Comparison of ENCODE assay signal across 24 mouse cellular contexts in genomic region chr2:144074059-144074458, GRCm38 (mm10). TPM values are rescaled to one million over a fixed set of nuclear protein-coding genes. Genes with fewer than 3 reads are reported as not detected.
A peak's percentile ranks its signal among the peaks of the same experiment; 100 is the strongest.
DNase-seq lines count a peak whose midpoint lies in the region; ATAC-seq and TF ChIP-seq lines count a peak whose summit lies in the region.
"Had no signal": no experiment of that assay in that cellular context is flagged by ENCODE, and none has a peak within 500 bp of the region (broad histone marks: within the 10 kb centered on the region; RNA-seq: fewer than 3 reads in every experiment).

No protein-coding gene starts in this region.

- no peak overlapping the region for H3K27ac ChIP-seq in liver, adult 2 months (replicated peaks; ENCODE audit: insufficient read depth, low read depth, low read length)
- no peak overlapping the region for H3K27ac ChIP-seq in liver, postnatal 0 days (ENCODE audit: low read depth)

- 29% methylated on average over 5 of the region's 5 CpGs for WGBS in liver, adult 2 months
- WGBS in liver, postnatal 0 days (ENCODE audit: insufficient replicate concordance): 86% methylated on average over 5 of the region's 5 CpGs

- TF ChIP-seq POLR2A in liver, adult 2 months (IDR thresholded peaks at IDR 0.05; ENCODE audit: extremely low read depth, insufficient read depth, low read length): no peak

- H3K27me3 ChIP-seq in liver, adult 2 months (ENCODE audit: control insufficient read depth, insufficient read depth, low read length): no peaks in the 10 kb centered on the region
- no peaks in the 10 kb centered on the region for H3K27me3 ChIP-seq in liver, postnatal 0 days (ENCODE audit: insufficient read depth, low read length)
- H3K27me3 ChIP-seq: CH12.LX, Patski had no signal

- no peaks in the 10 kb centered on the region for H3K79me2 ChIP-seq in liver, adult 2 months (ENCODE audit: control insufficient read depth, insufficient read depth, low read length)

- H3K9ac ChIP-seq in liver, adult 2 months (ENCODE audit: low read depth, low read length): no peak overlapping the region
- no peak overlapping the region for H3K9ac ChIP-seq in liver, postnatal 0 days (replicated peaks)

- no peaks in the 10 kb centered on the region for H3K36me3 ChIP-seq in liver, adult 2 months (ENCODE audit: control insufficient read depth, insufficient read depth, low read length)
- no peaks in the 10 kb centered on the region for H3K36me3 ChIP-seq in liver, postnatal 0 days (replicated peaks; ENCODE audit: insufficient read depth, low read length)
- H3K36me3 ChIP-seq: G1E had no signal

- no peak for ATAC-seq in liver, postnatal 0 days
- ATAC-seq: activated CD4-positive, CD25-positive, alpha-beta regulatory T cell, adult 4 months; CD4-positive, CD25-positive, alpha-beta regulatory T cell, adult 4 months; Patski had no signal

- no peak overlapping the region for H3K4me3 ChIP-seq in liver, adult 2 months (ENCODE audit: insufficient read depth, low read depth, low read length)
- H3K4me3 ChIP-seq in liver, postnatal 0 days (ENCODE audit: low read depth, low read length): no peak overlapping the region

- H3K4me2 ChIP-seq in liver, postnatal 0 days (ENCODE audit: low read depth, low read length): no peak overlapping the region

- no peak for TF ChIP-seq CTCF in liver, adult 2 months (IDR thresholded peaks at IDR 0.05; ENCODE audit: low read depth, low read length)
- no peak for TF ChIP-seq CTCF in liver, postnatal 0 days (IDR thresholded peaks at IDR 0.05; ENCODE audit: low read depth)

- no peak for TF ChIP-seq EP300 in liver, postnatal 0 days (IDR thresholded peaks at IDR 0.05; ENCODE audit: low read depth)

- H3K4me1 ChIP-seq in liver, adult 2 months (ENCODE audit: control insufficient read depth, insufficient read depth, low read length): peaks cover 9% of the 10 kb centered on the region; the same call in 1 of the 2 replicates
- H3K4me1 ChIP-seq in liver, postnatal 0 days (ENCODE audit: insufficient read depth): 0 out of 2 replicates have a peak, but pooled peaks cover 2% of the 10 kb centered on the region

- no peaks in the 10 kb centered on the region for H3K9me3 ChIP-seq in liver, postnatal 0 days (ENCODE audit: low read length)
- H3K9me3 ChIP-seq: G1E had no signal

- peak; percentile 97 for DNase-seq in liver, adult 2 months (ENCODE audit: extremely low read depth, low read depth, low spot score)
- no peak for DNase-seq in liver, postnatal 0 days
- DNase-seq: adrenal gland, adult 2 months; adrenal gland, adult 8-10 months; adrenal gland, postnatal 10 days; adrenal gland, postnatal 14 days; adrenal gland, postnatal 25 days; adrenal gland, postnatal 36 days; B cell, adult 2 months; cerebellum, adult 11 months; cerebellum, adult 11-12 months; cerebellum, adult 18-20 months; cerebellum, adult 2 months had no signal

RNA-seq across cellular contexts. Expression of gene Banf2, which starts 41.2 kb away (rescaled TPM):
- total RNA-seq in liver, adult 2 months (2014; rRNA removed): not detected in 2 replicates
- not detected in 2 replicates for polyA plus RNA-seq in liver, adult 2 months (2012; rRNA removed)
- not detected in 2 replicates for polyA plus RNA-seq in liver, postnatal 0 days (2015; fragmentation: Nextera tagmentation; extraction: Ambion mirVana)
- total RNA-seq: adrenal gland, adult 18-20 months; adrenal gland, adult 2 months; adrenal gland, adult 8-10 months; adrenal gland, postnatal 10 days; adrenal gland, postnatal 14 days; adrenal gland, postnatal 25 days; adrenal gland, postnatal 36 days; adrenal gland, postnatal 4 days; CH12.LX; ES-E14; G1E; MEL had no signal
- polyA plus RNA-seq: activated CD4-positive, CD25-positive, alpha-beta regulatory T cell, adult 4 months; adrenal gland, adult 2 months; brain, embryonic 14.5 days; C2C12; CD4-positive, CD25-positive, alpha-beta regulatory T cell, adult 4 months; cerebellum, adult 2 months; G1E; Patski had no signal
